Mouse (Mus musculus) left cerebral cortex, postnatal 10 days (tissue): Measurements from ENCODE around the gene Clgn. TPM values are rescaled to one million over a fixed set of nuclear protein-coding genes. Genes with fewer than 3 reads are reported as not detected.
A peak's percentile ranks its signal among the peaks of the same experiment; 100 is the strongest.

Source experiments
- DNase-seq, 2 experiments: peaks; one replicate each; pipeline ENCODE4 v3.0.0; 2021 to 2022; ENCODE audit warnings: low spot score in 2 of 2, mixed read lengths in 1 of 2; ENCODE audit errors: extremely low spot score in 1 of 2
- intact Hi-C: fragments of 180-260 bp; cut with DNase I; formaldehyde crosslinking; loops from one replicate; pipeline ENCODE4 v1.15.1; 2025
- total RNA-seq, 2 experiments: library from RNA; stranded (reverse); gene quantifications; 2 replicates each; pipeline ENCODE4 v1.2.3; 2021

Clgn gene
- 10 to 100 TPM; 10.8 to 11.0 TPM for total RNA-seq

DNA sequence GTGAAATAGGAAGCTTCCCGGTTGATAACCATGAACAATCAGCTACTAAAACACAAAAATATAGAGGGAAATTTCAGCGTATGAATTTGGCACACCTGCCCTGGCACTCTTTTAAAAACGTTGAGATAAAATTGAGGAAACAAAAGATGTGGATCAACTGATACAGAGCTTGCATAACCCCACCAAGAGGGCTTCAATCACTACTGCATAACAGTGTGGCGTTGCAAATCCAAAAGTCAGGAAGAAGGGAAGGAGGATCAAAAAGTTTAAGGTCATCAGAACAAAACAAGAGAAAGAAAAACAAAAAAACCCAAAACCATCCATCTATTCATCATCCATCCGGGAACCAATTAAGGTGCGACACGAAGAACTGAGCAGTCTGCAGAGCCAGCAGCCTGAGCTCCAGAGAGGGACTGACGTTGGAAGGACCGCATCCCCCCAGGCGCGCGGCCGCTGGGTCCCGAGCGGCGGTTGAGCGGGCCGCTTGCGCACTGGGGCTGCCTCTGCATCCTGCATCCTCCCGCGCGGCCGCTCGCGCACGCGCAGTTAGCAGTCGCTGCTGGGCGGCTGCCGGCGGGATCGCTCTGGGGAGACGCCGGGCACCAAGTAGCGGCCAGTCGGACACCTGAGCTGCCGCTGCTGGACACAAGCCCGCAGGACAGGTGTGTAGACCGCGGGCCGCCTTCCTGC is at the start of gene Clgn:
Gene Clgn, plus strand, starts transcription at position 552 of the 690 bp plus-strand sequence.
- intact Hi-C loops, result no loop called here
- peak; percentile 41 to 78 for DNase-seq

DNA sequence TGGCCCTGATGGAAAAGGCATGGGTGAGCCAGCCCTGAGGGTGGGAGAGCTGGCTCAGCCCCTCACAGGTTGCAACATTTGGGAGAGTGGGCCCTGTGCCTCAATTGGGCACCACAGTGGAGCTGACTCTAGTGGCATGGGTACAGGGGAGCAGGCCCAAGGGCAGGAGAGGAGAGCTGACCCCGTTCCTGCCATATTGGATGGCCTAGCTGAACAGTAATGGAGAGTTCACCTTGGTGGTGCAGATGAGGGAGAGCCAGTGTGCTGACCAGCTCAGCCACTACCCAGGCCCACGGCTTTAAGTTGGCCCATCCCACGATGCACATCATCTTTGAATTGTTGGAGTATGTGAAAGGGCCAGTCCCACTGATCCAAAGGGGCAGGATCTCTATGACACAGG is 47.6 kb upstream of the Clgn start:
- intact Hi-C loops, result loop anchor here (5.0 to 10.0 kb wide), 2 partner anchors 240 to 477 kb away; partner anchors contain the start of gene Rnf150
- no peak for DNase-seq

DNA sequence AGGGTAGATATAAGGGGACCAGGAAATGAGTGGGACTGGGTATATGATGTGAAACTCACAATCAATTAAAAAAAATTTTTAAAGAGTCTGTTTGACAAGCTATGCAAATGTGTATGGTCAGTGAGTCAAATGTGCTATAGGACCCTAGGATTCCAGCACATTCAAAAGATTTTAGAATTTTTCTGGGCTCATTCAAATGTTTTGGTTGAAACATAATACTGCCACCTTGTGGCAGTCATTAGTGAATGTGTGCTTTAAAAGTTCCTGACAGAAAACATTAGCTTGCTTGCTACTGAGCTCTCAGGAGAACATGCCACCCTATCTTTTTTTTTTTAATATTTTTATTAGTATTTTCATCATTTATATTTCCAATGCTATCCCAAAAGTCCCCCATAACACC is 47.0 kb upstream of the Clgn start:
- intact Hi-C loops, result loop anchor here (5.0 to 10.0 kb wide), 2 partner anchors 240 to 478 kb away; partner anchors contain the start of gene Rnf150
- no peak for DNase-seq

DNA sequence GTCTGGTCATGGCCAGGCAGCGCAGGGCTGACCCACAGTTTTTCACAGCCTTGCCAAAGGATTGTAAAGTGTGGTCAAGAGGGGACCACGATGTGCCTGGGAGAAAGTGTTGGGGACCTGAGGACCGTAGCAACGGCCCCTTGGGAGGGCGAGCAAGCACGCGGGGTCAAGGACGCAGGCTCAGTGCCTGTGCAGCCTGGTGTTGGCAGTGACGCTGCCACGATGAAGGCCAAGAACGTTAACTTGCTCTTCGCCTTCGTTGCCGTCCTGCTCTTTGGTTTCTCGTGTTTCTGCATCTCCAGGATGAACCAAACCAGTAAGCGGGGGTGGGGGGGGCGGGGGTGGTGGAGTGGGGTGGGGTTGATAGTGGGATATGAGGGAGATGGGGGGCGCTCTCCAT is 41.4 kb upstream of the Clgn start, which contains the start of gene Mgat4d:
Gene Mgat4d, plus strand, starts transcription at position 209 of the 400 bp plus-strand sequence.
- no peak for DNase-seq
- intact Hi-C loops, result loop anchor here (10.0 kb wide), 1 partner anchor 483 kb away; the partner anchor contains the start of gene Rnf150

DNA sequence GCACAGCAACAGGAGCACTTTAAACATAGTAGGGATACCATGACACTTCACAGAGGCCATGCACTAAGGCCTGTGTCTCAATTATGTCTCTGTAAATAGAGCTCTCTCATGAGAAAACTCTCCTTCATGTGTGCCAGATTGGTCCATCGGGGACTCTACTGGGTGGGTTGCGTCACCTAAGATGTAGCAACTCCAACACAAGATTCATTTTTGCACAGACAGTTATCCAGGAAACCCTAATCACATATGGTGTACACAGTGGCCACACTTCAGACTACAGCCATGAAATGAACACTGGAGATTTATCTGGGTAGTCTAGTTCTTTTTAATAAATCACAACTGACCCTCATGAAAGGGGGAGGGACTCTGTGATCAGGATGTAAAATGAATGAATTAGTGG is 38.4 kb upstream of the Clgn start:
- intact Hi-C loops, result no loop called here
- DNase-seq, result no peak

DNA sequence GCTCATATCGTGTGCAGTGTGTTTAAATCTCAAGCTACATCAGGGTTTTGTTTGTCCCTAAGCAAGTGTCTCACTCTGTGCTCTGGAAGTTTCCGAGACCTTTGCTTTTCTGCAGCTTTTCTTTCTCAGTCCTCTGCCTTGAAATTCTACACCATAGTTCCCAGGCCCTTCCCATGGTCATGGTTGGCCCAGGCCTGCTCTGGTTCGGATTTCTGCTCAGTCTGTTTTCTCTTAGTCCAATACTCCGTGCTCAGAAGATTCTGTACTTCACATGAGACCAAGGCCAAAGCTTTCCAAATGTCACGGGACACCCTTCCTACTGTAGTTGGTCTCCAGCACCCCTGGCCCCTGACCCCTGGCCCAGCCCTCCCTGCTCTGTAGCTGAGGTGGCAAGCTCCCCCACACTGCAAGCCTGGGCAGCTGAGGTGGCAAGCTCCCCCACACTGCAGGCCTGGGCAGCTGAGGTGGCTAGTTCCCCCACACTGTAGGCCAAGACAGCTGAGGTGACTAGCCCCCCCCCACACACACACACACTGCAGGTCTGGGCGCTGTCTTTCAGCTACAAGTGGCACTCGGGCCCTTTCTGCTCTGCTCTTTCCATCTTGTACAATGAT is 26.4 kb upstream of the Clgn start:
- intact Hi-C loops, result no loop called here

GRCm38 (mm10) chr8:83377231-83377630 is 12.4 kb upstream of the Clgn start:
- intact Hi-C loops, result no loop called here
- no peak for DNase-seq

More for the DNA sequence above, 26.4 kb upstream of the Clgn start:
- DNase-seq, result peak in 1 of 2 experiments; percentile 24

DNA sequence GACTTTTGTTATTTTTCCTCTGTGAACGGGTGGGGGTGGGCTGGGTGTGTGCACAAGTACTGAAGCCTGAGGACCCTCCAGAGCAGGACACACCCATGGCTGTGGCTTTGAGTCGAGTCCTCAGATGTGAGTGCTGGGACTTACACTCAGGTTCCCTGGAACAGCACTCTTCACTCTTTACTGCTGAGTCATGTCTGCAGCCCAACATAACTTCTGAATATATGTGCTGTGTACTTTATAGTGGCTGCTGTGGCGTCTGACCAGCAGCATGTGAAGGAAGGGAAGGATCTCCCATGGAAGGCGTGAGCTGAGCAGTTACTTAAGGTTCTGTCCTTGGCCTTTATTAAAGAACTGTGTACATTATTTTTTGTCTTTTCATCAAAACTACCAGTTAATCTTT is 9.5 kb upstream of the Clgn start:
- intact Hi-C loops, result no loop called here
- DNase-seq, result no peak

- no peak for DNase-seq
- intact Hi-C loops, result no loop called here
Measured at GRCm38 (mm10) chr8:83381016-83381415, 8.7 kb upstream of the Clgn start.

- intact Hi-C loops, result no loop called here
- no peak for DNase-seq
Measured at GRCm38 (mm10) chr8:83382850-83383249, 6.8 kb upstream of the Clgn start.

DNA sequence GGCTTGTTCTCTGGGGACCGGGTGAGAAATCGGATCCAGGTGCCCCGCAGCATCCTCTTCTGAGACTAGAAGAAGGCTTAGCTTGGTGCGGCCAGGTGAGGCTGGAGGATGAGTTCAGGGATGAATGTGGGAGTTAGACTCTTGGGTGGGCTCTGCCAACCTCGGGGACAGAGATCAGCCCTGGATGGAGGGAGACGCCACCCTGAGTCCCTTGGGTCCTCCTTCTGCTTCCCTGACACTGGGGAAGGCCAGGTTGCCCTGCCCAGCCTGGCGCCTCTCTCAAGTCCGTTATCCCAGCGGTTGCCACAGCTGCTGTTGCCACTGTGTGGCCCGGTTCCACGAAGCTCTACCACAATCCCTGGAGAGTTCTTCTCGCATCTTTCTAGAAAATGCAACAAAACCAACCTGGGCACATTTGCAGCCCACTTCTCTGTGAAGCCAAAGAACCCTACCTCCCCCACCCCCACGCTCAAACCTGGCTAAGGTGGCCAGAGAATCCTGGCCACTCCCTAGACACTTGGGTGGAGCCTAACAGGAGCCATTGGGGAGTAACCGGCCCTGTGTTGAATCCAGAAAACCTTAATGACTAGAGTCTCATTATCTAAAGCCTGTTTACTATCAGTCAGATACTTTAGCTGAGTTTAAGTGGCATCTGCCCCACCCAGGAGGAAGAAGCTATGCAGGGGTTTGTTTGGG is 487 bp downstream of the Clgn start:
- intact Hi-C loops, result no loop called here
- no peak for DNase-seq

- DNase-seq, result no peak
- intact Hi-C loops, result no loop called here
Measured at GRCm38 (mm10) chr8:83392521-83392920, 2.9 kb downstream of the Clgn start.

DNA sequence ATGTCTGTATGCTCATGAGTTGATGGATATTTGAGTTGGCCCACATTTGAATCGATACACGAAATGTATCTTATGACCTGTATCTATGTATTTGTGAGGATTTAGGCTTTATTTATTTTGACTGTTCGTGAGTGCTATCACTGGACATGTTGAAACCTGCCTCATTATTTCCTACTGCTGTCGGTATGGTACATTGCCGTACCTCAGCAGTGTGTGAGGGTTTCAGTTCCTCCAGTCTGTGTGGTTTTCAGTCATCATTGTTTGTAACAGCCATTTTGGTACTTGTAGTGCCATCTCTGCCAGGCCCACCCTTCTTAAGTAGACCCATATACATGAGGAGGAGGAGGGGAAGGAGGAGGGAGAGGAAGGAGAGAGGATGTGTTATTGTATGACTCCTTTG is 4.7 kb downstream of the Clgn start:
- DNase-seq, result no peak
- intact Hi-C loops, result no loop called here

- DNase-seq, result no peak
- intact Hi-C loops, result no loop called here
Measured at GRCm38 (mm10) chr8:83396680-83397079, 7.0 kb downstream of the Clgn start.

- intact Hi-C loops, result no loop called here
- DNase-seq, result no peak
Measured at GRCm38 (mm10) chr8:83397726-83398125, 8.1 kb downstream of the Clgn start.

DNA sequence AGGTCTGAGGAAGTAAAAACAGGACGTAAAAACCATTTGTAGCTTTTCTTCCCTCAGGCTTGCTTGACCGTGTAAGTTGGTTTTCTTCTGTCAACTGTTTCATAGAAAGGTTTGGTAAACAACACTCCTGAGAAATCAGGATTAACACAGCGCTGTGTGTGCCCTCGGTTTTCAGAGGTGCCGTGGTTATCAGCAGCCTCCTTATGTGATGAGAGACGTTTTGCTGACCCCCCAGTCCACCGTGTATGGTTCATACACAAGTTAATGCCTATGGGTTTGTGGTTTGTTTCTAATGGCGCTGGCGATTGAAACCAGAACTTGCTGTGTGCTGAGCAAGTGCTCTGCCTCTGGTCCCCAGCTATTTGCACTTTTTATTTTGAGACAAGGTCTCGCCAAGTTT is 15.9 kb downstream of the Clgn start:
- DNase-seq, result no peak
- intact Hi-C loops, result loop anchor here (10.0 kb wide), 2 partner anchors 141 to 301 kb away; no protein-coding TSS in a partner anchor

DNA sequence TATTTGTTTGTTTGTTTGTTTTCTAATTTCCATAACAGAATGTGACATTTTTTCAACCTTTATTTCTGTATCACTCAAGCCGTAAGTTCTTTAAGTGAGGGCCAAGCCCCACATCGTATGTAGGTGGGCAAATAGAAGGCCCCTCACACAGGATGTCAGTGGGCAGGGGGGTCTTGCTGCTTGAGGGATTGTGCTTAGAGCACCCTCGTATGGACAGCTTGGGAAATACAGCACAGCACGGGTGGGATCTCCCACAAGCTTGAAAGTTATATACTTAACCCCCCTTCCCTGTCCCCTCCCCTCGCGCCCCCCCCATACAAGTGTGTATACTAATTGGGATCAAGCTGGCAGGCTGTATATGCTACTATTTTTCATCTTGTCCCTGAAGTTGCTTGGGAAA is 17.2 kb downstream of the Clgn start:
- intact Hi-C loops, result loop anchor here (10.0 kb wide), 2 partner anchors 142 to 302 kb away; no protein-coding TSS in a partner anchor
- no peak for DNase-seq

- intact Hi-C loops, result loop anchor here (10.0 kb wide), 2 partner anchors 144 to 304 kb away; no protein-coding TSS in a partner anchor
- DNase-seq, result no peak
Measured at GRCm38 (mm10) chr8:83408496-83408895, 18.8 kb downstream of the Clgn start.

DNA sequence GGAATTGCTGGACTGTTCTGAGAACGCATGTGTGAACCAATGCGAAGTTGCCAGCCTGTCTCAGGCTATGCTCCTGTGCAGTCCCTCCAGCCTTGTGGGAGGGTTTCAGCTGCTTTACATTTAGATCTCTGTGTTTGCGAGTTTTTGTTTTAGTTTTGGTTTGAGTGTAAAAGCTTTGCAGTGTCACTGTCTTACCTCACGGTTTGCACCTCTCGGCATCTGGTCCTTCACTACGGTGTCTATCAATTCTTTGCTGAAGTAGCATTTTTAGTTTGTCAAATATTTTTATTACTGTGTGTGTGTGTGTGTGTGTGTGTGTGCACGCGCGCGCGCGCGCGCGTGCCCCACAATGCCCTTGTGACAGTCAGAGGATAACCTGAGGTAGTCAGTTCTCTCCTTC is 27.2 kb downstream of the Clgn start:
- DNase-seq, result no peak
- intact Hi-C loops, result no loop called here

- intact Hi-C loops, result no loop called here
- no peak for DNase-seq
Measured at GRCm38 (mm10) chr8:83417970-83418369, 28.3 kb downstream of the Clgn start.
